Comparison of ENCODE assay signal across 8 mouse cellular contexts in genomic region chr3:28745835-28746483, GRCm38 (mm10). TPM values are rescaled to one million over a fixed set of nuclear protein-coding genes. Genes with fewer than 3 reads are reported as not detected.
DNase-seq lines count a peak whose midpoint lies in the region; ATAC-seq lines count a peak whose summit lies in the region.

No protein-coding gene starts in this region.

- ATAC-seq in hindbrain, embryonic 15.5 days (ENCODE audit: low FRiP score, low read depth): peak; percentile 79

- no peak overlapping the region for H3K27ac ChIP-seq in hindbrain, embryonic 15.5 days (replicated peaks)

- DNase-seq in WW6 (ENCODE audit: low read depth, low spot score): peak; percentile 47
- DNase-seq in cerebellum, postnatal 10 days: peak; percentile 91 to 94
- DNase-seq in frontal cortex, postnatal 10 days (ENCODE audit: low spot score in 2 of 2): peak; percentile 61 to 74
- peak; percentile 19 to 69 for DNase-seq in layer of hippocampus, postnatal 25 days (ENCODE audit: extremely low spot score in 1 of 2, low spot score in 1 of 2)
- peak; percentile 82 for DNase-seq in lung, postnatal 25 days (ENCODE audit: low spot score)
- peak; percentile 80 for DNase-seq in retina, postnatal 7 days (ENCODE audit: low read depth, low spot score)
- DNase-seq in urinary bladder, postnatal 14 days (ENCODE audit: low spot score): peak; percentile 81

- H3K4me1 ChIP-seq in hindbrain, embryonic 15.5 days (replicated peaks): peaks cover 7% of the 10 kb centered on the region

- no peaks in the 10 kb centered on the region for H3K9me3 ChIP-seq in hindbrain, embryonic 15.5 days

- no peaks in the 10 kb centered on the region for H3K27me3 ChIP-seq in hindbrain, embryonic 15.5 days

- H3K4me2 ChIP-seq in hindbrain, embryonic 15.5 days: no peak overlapping the region

- no peak overlapping the region for H3K4me3 ChIP-seq in hindbrain, embryonic 15.5 days

- H3K9ac ChIP-seq in hindbrain, embryonic 15.5 days: no peak overlapping the region

- WGBS in hindbrain, embryonic 15.5 days: 28% methylated on average over 7 of the region's 7 CpGs

- no peaks in the 10 kb centered on the region for H3K36me3 ChIP-seq in hindbrain, embryonic 15.5 days

RNA-seq across cellular contexts. Expression of gene Eif5a2, which starts 35.1 kb away (rescaled TPM):
- 10.0 and 11.9 TPM in 2 replicates for polyA plus RNA-seq in hindbrain, embryonic 15.5 days (2015; fragmentation: Nextera tagmentation; extraction: Ambion mirVana)
- 10 to 100 TPM; 26.7 to 27.3 TPM for total RNA-seq in layer of hippocampus, postnatal 25 days (2021)

RNA-seq across cellular contexts. Expression of gene Slc2a2, which starts 48.3 kb away (rescaled TPM):
- polyA plus RNA-seq in hindbrain, embryonic 15.5 days (2015; fragmentation: Nextera tagmentation; extraction: Ambion mirVana): 0.08 TPM in 1 of 2 replicates, not detected in the other
- total RNA-seq in layer of hippocampus, postnatal 25 days (2021): not detected

RNA-seq across cellular contexts. Expression of gene Rpl22l1, which starts 59.3 kb away (rescaled TPM):
- 225 and 253 TPM in 2 replicates for polyA plus RNA-seq in hindbrain, embryonic 15.5 days (2015; fragmentation: Nextera tagmentation; extraction: Ambion mirVana)
- 100 to 1,000 TPM; 175 to 209 TPM for total RNA-seq in layer of hippocampus, postnatal 25 days (2021)
